Mouse (Mus musculus): ENCODE measurements at regions not wholly inside any gene's neighbourhood (a gene's known extent, or its start where the extent isn't known, plus 50 kb on each side); places are given as distances from the start of the nearest gene placed in this dataset.

DNA sequence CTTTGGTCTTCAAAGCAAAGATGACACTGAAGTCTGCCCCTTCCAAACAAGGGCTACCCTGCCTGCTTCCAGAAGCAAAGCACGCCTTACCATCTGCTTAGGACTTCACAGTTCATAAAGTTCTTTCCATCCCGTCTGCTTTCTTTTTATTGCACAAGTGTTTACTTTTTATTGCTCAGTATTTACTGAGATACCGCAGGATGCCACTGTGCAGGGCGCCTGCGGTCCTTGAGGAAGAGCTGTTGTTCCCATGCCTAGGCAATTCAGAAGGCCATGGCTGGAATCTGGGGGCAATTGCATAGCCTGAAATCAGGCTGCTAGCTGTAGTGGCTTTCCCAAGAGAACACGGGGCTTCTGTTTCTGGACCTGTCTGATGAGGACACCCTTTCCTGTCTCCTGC lies 1255.8 kb upstream of the A1bg start (continued):
- TF ChIP-seq ETS1 (conservative IDR thresholded peaks at IDR 0.05; ENCODE audit: low read depth, low read length) (no peak; the same call in 1 of the 2 replicates), HCFC1 (IDR thresholded peaks at IDR 0.05; ENCODE audit: low read depth, low read length) (no peak), EP300 (IDR thresholded peaks at IDR 0.05; ENCODE audit: low read length) (no peak), POLR2AphosphoS2 (IDR thresholded peaks at IDR 0.05; ENCODE audit: low read depth, low read length) (peak; percentile 21; the same call in 1 of the 2 replicates)

DNA sequence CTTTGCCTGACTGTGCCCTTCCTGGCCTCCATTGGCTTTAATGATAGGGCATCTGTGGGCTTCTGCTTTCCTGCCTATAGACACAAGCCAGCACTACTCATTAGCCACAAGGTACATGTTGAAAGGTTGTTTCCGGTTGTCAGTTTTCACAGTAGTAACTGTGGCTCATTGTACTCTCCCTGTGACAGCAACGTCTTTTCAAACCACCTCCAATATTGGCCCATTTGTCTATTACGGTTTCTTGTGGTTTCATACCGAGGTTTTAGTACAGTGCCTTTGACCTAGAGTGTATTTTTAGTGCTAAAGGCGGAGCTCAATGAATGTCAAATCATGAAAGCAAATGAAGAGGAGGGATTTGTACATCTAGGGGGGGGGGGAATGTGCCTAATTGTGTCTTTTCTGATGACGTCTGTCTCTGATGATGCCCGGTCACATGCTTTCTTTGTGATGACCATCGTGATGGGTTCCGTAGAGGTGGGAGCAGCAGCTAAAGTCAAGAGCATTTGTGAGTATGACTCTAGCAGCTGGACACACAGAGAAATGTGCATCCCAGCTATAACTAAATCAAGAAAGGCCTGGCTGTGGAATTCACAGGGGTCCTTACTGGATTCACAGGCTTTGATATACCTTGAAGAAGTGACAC lies 1255.1 kb upstream of the A1bg start:
- peak overlapping the region; percentile 54; the same call in 1 of the 2 replicates for H3K4me2 ChIP-seq (ENCODE audit: insufficient read depth, low read depth, poor library complexity, severe bottlenecking)
- H3K79me2 ChIP-seq (replicated peaks; ENCODE audit: control insufficient read depth, extremely low read depth, insufficient read depth, poor library complexity, severe bottlenecking): peaks cover 73% of the 10 kb centered on the region
- peaks cover 63 to 95% of the 10 kb centered on the region in 2 experiments for H3K4me1 ChIP-seq (ENCODE audit: control insufficient read depth in 1 of 2, insufficient read depth in 2 of 2)
- DNase-seq (ENCODE audit: extremely low read depth): peak; percentile 93
- H3K9ac ChIP-seq (ENCODE audit: insufficient read depth, low read depth): peak overlapping the region; percentile 27
- H3K9me3 ChIP-seq (replicated peaks; ENCODE audit: low read length): no peaks in the 10 kb centered on the region
- dilution Hi-C loops (cut with MboI; ENCODE audit: extremely low pct_ligation_motif_present, extremely low pct_unique_long_range_greater_than_20kb, low sequenced_read_pairs): no loop called here
- no peaks in the 10 kb centered on the region for H3K27me3 ChIP-seq (replicated peaks)
- peaks cover 48 to 83% of the 10 kb centered on the region in 2 experiments for H3K36me3 ChIP-seq (replicated peaks in 1 of 2; ENCODE audit: control insufficient read depth in 1 of 2, insufficient read depth in 1 of 2, low read length in 1 of 2)
- no peak overlapping the region for H3K4me3 ChIP-seq (replicated peaks in 1 of 3; ENCODE audit: low read depth in 2 of 3, low read length in 2 of 3, poor library complexity in 1 of 3)
- H3K27ac ChIP-seq (ENCODE audit: insufficient read depth, low read depth): peak overlapping the region; percentile 71
- in situ Hi-C loops (cut with MboI; ENCODE audit: low pct_ligation_motif_present, low pct_unique_long_range_greater_than_20kb, low sequenced_read_pairs): no loop called here
- TF ChIP-seq MXI1 (IDR thresholded peaks at IDR 0.05; ENCODE audit: low read depth, low read length): no peak
- TF ChIP-seq BHLHE40 (IDR thresholded peaks at IDR 0.05; ENCODE audit: low read depth, low read length): peak; percentile 81
- peak; percentile 37; the same call in 1 of the 2 replicates for TF ChIP-seq TBP (conservative IDR thresholded peaks at IDR 0.05; ENCODE audit: low read depth, low read length)
- TF ChIP-seq KAT2A (IDR thresholded peaks at IDR 0.05; ENCODE audit: insufficient replicate concordance, low read length): no peak
- no peak for TF ChIP-seq ZC3H11A (IDR thresholded peaks at IDR 0.05; ENCODE audit: low read depth, low read length)
- peak; percentile 54; the same call in 1 of the 2 replicates for TF ChIP-seq EP300 (IDR thresholded peaks at IDR 0.05; ENCODE audit: low read length)
- no peak for TF ChIP-seq CHD1 (IDR thresholded peaks at IDR 0.05; ENCODE audit: low read depth, low read length)
- TF ChIP-seq USF2 (conservative IDR thresholded peaks at IDR 0.05; ENCODE audit: low read depth, low read length): peak; percentile 30; the same call in 1 of the 2 replicates
- no peak; the same call in 1 of the 2 replicates for TF ChIP-seq MYC (IDR thresholded peaks at IDR 0.05; ENCODE audit: low read depth, low read length)
- TF ChIP-seq MAFK (IDR thresholded peaks at IDR 0.05; ENCODE audit: insufficient replicate concordance, low read length): no peak
- TF ChIP-seq NRF1 (IDR thresholded peaks at IDR 0.05; ENCODE audit: low read depth, low read length): no peak
- no peak for TF ChIP-seq CHD2 (IDR thresholded peaks at IDR 0.05; ENCODE audit: low read length)
- no peak; the same call in 1 of the 2 replicates for TF ChIP-seq TCF12 (IDR thresholded peaks at IDR 0.05; ENCODE audit: low read depth, low read length)
- no peak; the same call in 1 of the 2 replicates for TF ChIP-seq NELFE (IDR thresholded peaks at IDR 0.05; ENCODE audit: low read depth, low read length)
- TF ChIP-seq ZMIZ1 (IDR thresholded peaks at IDR 0.05; ENCODE audit: low read depth, low read length): no peak
- no peak for TF ChIP-seq ZNF384 (IDR thresholded peaks at IDR 0.05; ENCODE audit: low read depth, low read length)
- TF ChIP-seq JUND (conservative IDR thresholded peaks at IDR 0.05; ENCODE audit: low read depth, low read length): no peak
- peak; percentile 47; the same call in 1 of the 2 replicates for TF ChIP-seq USF1 (IDR thresholded peaks at IDR 0.05; ENCODE audit: low read depth, low read length)
- peak; percentile 48 for TF ChIP-seq JUN (IDR thresholded peaks at IDR 0.05; ENCODE audit: insufficient read depth, low read depth, low read length)
- no peak for TF ChIP-seq ZKSCAN1 (IDR thresholded peaks at IDR 0.05; ENCODE audit: borderline replicate concordance, low read depth, low read length)
- peak; percentile 10; the same call in 1 of the 2 replicates for TF ChIP-seq SMC3 (IDR thresholded peaks at IDR 0.05; ENCODE audit: low read depth, low read length)
- TF ChIP-seq E2F4 (IDR thresholded peaks at IDR 0.05; ENCODE audit: insufficient replicate concordance, low read depth, low read length): no peak
- no peak for TF ChIP-seq POLR2AphosphoS2 (IDR thresholded peaks at IDR 0.05; ENCODE audit: low read depth, low read length)
- TF ChIP-seq MAX (IDR thresholded peaks at IDR 0.05; ENCODE audit: low read length): peak; percentile 65; the same call in 1 of the 2 replicates
- TF ChIP-seq CTCF (conservative IDR thresholded peaks at IDR 0.05 in 1 of 2, IDR thresholded peaks at IDR 0.05 in 1 of 2; ENCODE audit: low read depth in 2 of 2, low read length in 2 of 2): no peak
- TF ChIP-seq GABPA (IDR thresholded peaks at IDR 0.05; ENCODE audit: insufficient replicate concordance, low read depth, low read length): no peak
- TF ChIP-seq RCOR1 (conservative IDR thresholded peaks at IDR 0.05; ENCODE audit: low read depth, low read length): no peak
- peak; percentile 88 for TF ChIP-seq ETS1 (conservative IDR thresholded peaks at IDR 0.05; ENCODE audit: low read depth, low read length)
- TF ChIP-seq MAZ (IDR thresholded peaks at IDR 0.05; ENCODE audit: low read depth, low read length): no peak
- TF ChIP-seq PAX5 (IDR thresholded peaks at IDR 0.05; ENCODE audit: low read length): no peak
- TF ChIP-seq ELF1 (IDR thresholded peaks at IDR 0.05; ENCODE audit: low read depth, low read length): no peak
- no peak for TF ChIP-seq HCFC1 (IDR thresholded peaks at IDR 0.05; ENCODE audit: low read depth, low read length)
- no peak for TF ChIP-seq RAD21 (IDR thresholded peaks at IDR 0.05; ENCODE audit: low read depth, low read length)
- peak; percentile 95 for TF ChIP-seq MEF2A (IDR thresholded peaks at IDR 0.05; ENCODE audit: borderline replicate concordance, low read depth, low read length)
- TF ChIP-seq SIN3A (IDR thresholded peaks at IDR 0.05; ENCODE audit: low read length): no peak
- TF ChIP-seq UBTF (IDR thresholded peaks at IDR 0.05; ENCODE audit: low read depth, low read length): no peak
